ENCODE assay signal across 8 mouse cellular contexts in genomic region chr1:54924309-54924685, GRCm38 (mm10). TPM values are rescaled to one million over a fixed set of nuclear protein-coding genes. Genes with fewer than 3 reads are reported as not detected.
DNase-seq lines count a peak whose midpoint lies in the region; ATAC-seq lines count a peak whose summit lies in the region.

No protein-coding gene starts in this region.

- no peak overlapping the region for H3K9ac ChIP-seq in embryonic facial prominence, embryonic 15.5 days
- H3K9ac ChIP-seq in liver, embryonic 16.5 days (ENCODE audit: low read depth, low read length), result no peak overlapping the region

- no peak overlapping the region for H3K27ac ChIP-seq in heart, embryonic 10.5 days
- no peak overlapping the region; the same call in 1 of the 2 replicates for H3K27ac ChIP-seq in embryonic facial prominence, embryonic 15.5 days (replicated peaks)
- H3K27ac ChIP-seq in liver, embryonic 16.5 days (ENCODE audit: low read length), result no peak overlapping the region

- 63% methylated on average over 4 of the region's 4 CpGs for whole genome bisulfite sequencing in heart, embryonic 10.5 days
- WGBS in embryonic facial prominence, embryonic 15.5 days, result 62% methylated on average over 4 of the region's 4 CpGs
- 39% methylated on average over 4 of the region's 4 CpGs for WGBS in liver, embryonic 16.5 days (ENCODE audit: insufficient replicate concordance)

- H3K4me2 ChIP-seq in embryonic facial prominence, embryonic 15.5 days (replicated peaks), result peak overlapping the region; percentile 87
- H3K4me2 ChIP-seq in liver, embryonic 16.5 days (ENCODE audit: low read depth, low read length), result peak overlapping the region; percentile 90

- DNase-seq in heart, embryonic 10.5 days (ENCODE audit: low spot score), result no peak
- DNase-seq in heart, adult 18-20 months, result no peak
- DNase-seq in A20 (ENCODE audit: low read depth, low spot score), result peak; percentile 40
- DNase-seq in retina, postnatal 1 day, result no peak
- DNase-seq in testis, postnatal 10 days (ENCODE audit: low spot score), result no peak
- DNase-seq in urinary bladder, adult 2 months (ENCODE audit: low spot score), result no peak

- H3K4me3 ChIP-seq in heart, embryonic 10.5 days, result peak overlapping the region; percentile 90; the same call in 1 of the 2 replicates
- peak overlapping the region; percentile 78 for H3K4me3 ChIP-seq in embryonic facial prominence, embryonic 15.5 days (replicated peaks)
- H3K4me3 ChIP-seq in liver, embryonic 16.5 days (ENCODE audit: low read depth, low read length), result peak overlapping the region; percentile 70; the same call in 1 of the 2 replicates

- H3K36me3 ChIP-seq in heart, embryonic 10.5 days, result no peaks in the 10 kb centered on the region
- H3K36me3 ChIP-seq in embryonic facial prominence, embryonic 15.5 days, result no peaks in the 10 kb centered on the region
- no peaks in the 10 kb centered on the region for H3K36me3 ChIP-seq in liver, embryonic 16.5 days (ENCODE audit: control insufficient read depth, insufficient read depth)

- H3K27me3 ChIP-seq in heart, embryonic 10.5 days (ENCODE audit: insufficient read depth, poor library complexity, severe bottlenecking), result 0 out of 2 replicates have a peak, but pooled peaks cover 4% of the 10 kb centered on the region
- H3K27me3 ChIP-seq in embryonic facial prominence, embryonic 15.5 days, result no peaks in the 10 kb centered on the region
- peaks cover 25% of the 10 kb centered on the region for H3K27me3 ChIP-seq in liver, embryonic 16.5 days (ENCODE audit: control insufficient read depth, insufficient read depth, low read depth, low read length)

- ATAC-seq in embryonic facial prominence, embryonic 15.5 days (ENCODE audit: insufficient number of reproducible peaks, low FRiP score, low TSS enrichment, low read depth), result no peak
- no peak for ATAC-seq in liver, embryonic 16.5 days (ENCODE audit: low read depth)

- H3K4me1 ChIP-seq in heart, embryonic 10.5 days, result peaks cover 18% of the 10 kb centered on the region; the same call in 1 of the 2 replicates
- peaks cover 32% of the 10 kb centered on the region for H3K4me1 ChIP-seq in embryonic facial prominence, embryonic 15.5 days
- peaks cover 13% of the 10 kb centered on the region for H3K4me1 ChIP-seq in liver, embryonic 16.5 days (ENCODE audit: control insufficient read depth, low read depth, low read length)

- no peaks in the 10 kb centered on the region for H3K9me3 ChIP-seq in heart, embryonic 10.5 days
- no peaks in the 10 kb centered on the region for H3K9me3 ChIP-seq in embryonic facial prominence, embryonic 15.5 days (replicated peaks)
- H3K9me3 ChIP-seq in liver, embryonic 16.5 days (replicated peaks; ENCODE audit: control insufficient read depth, low read length), result no peaks in the 10 kb centered on the region

RNA-seq across cellular contexts. Expression of gene Ankrd44, which starts 1.9 kb away (rescaled TPM):
- 10.9 and 11.9 TPM in 2 replicates for polyA plus RNA-seq in heart, embryonic 10.5 days (2016; fragmentation: Nextera tagmentation; extraction: Ambion mirVana)
- 10 to 100 TPM in 1 of 2 experiments, 1 to 10 TPM in 1; 7.5 to 15.7 TPM for total RNA-seq in heart, adult 18-20 months (2021)
- polyA plus RNA-seq in embryonic facial prominence, embryonic 15.5 days (2015; fragmentation: Nextera tagmentation; extraction: Ambion mirVana), result 22.9 and 23.1 TPM in 2 replicates
- polyA plus RNA-seq in liver, embryonic 16.5 days (2015; fragmentation: Nextera tagmentation; extraction: Ambion mirVana), result 4.8 and 4.9 TPM in 2 replicates
- polyA plus RNA-seq in urinary bladder, adult 2 months (2012; rRNA removed), result 28.1 and 30.7 TPM in 2 replicates
